Mouse (Mus musculus) urinary bladder, postnatal 10 days (tissue): ENCODE data around the gene Zfp26.
A peak's percentile ranks its signal among the peaks of the same experiment; 100 is the strongest.

Experiments
- DNase-seq: peaks from one replicate; pipeline ENCODE4 v3.0.0; 2022; ENCODE audit warnings: low spot score

Zfp26 gene

GRCm38 (mm10) chr9:20459377-20460317 is at the start of gene Zfp26:
Zfp26 (minus strand) TSS chr9:20460162.
- peak; percentile 35 for DNase-seq

GRCm38 (mm10) chr9:20509676-20510075 is 49.7 kb upstream of the Zfp26 start:
- no peak for DNase-seq

- no peak for DNase-seq
Measured at GRCm38 (mm10) chr9:20504801-20505200, 44.8 kb upstream of the Zfp26 start.

- DNase-seq, result no peak
Measured at GRCm38 (mm10) chr9:20493281-20493680, 33.3 kb upstream of the Zfp26 start.

GRCm38 (mm10) chr9:20492527-20493233 is 32.7 kb upstream of the Zfp26 start, which contains the start of gene Zfp426:
Zfp426 (minus strand) TSS chr9:20492746.
- peak; percentile 14 for DNase-seq

GRCm38 (mm10) chr9:20491858-20492526 is 32.0 kb upstream of the Zfp26 start:
- DNase-seq, result no peak

- DNase-seq, result no peak
Measured at GRCm38 (mm10) chr9:20489536-20489935, 29.6 kb upstream of the Zfp26 start.

- DNase-seq, result no peak
Measured at GRCm38 (mm10) chr9:20479396-20479795, 19.4 kb upstream of the Zfp26 start.

- DNase-seq, result no peak
Measured at GRCm38 (mm10) chr9:20476632-20477031, 16.7 kb upstream of the Zfp26 start.

GRCm38 (mm10) chr9:20466761-20467442 is 6.9 kb upstream of the Zfp26 start:
- no peak for DNase-seq

- DNase-seq, result no peak
Measured at GRCm38 (mm10) chr9:20453647-20454046, 6.3 kb downstream of the Zfp26 start.

GRCm38 (mm10) chr9:20451493-20451892 is 8.5 kb downstream of the Zfp26 start:
- DNase-seq, result no peak

GRCm38 (mm10) chr9:20443183-20443783 is 16.7 kb downstream of the Zfp26 start:
- DNase-seq, result no peak

- no peak for DNase-seq
Measured at GRCm38 (mm10) chr9:20430004-20430403, 30.0 kb downstream of the Zfp26 start.

GRCm38 (mm10) chr9:20411460-20411859 is 48.5 kb downstream of the Zfp26 start:
- no peak for DNase-seq

- no peak for DNase-seq
Measured at GRCm38 (mm10) chr9:20409319-20409718, 50.6 kb downstream of the Zfp26 start.

GRCm38 (mm10) chr9:20385343-20385703 is 74.6 kb downstream of the Zfp26 start:
- no peak for DNase-seq

- DNase-seq, result peak; percentile 64
Measured at GRCm38 (mm10) chr9:20384532-20385342, 75.2 kb downstream of the Zfp26 start, which contains the start of gene Zfp560. Zfp560 (minus strand) TSS chr9:20385177.

GRCm38 (mm10) chr9:20383659-20384058 is 76.3 kb downstream of the Zfp26 start:
- no peak for DNase-seq
